In the genomic region with DNA sequence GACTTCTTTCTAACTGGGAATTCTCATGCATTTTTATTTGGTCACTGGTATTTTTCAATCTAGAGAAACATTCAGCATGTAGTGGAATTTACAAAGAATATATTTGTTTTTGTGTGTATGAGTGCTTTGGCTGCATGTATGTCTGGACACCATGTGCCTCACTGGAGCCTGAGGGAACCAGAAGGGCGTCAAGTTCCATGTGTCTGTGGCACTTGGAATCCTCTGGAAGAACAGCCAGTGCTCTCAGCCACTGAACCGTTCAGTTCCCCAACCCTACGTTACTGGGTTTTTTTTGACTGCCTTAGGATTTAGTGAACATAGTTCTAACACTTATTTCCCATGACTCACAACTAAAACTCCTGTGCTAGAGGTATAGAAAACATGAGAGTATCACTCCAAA, we compare ENCODE assay signal across 21 mouse cellular contexts.
A peak's percentile ranks its signal among the peaks of the same experiment; 100 is the strongest.
DNase-seq lines count a peak whose midpoint lies in the region; ATAC-seq and TF ChIP-seq lines count a peak whose summit lies in the region.
"Had no signal": no experiment of that assay in that cellular context is flagged by ENCODE, and none has a peak within 500 bp of the region (broad histone marks: within the 10 kb centered on the region; RNA-seq: fewer than 3 reads in every experiment).

No protein-coding gene starts in this region.

- ATAC-seq in liver, embryonic 15.5 days (ENCODE audit: insufficient read depth), result no peak
- ATAC-seq in intestine, embryonic 15.5 days, result no peak
- ATAC-seq: activated CD4-positive, CD25-positive, alpha-beta regulatory T cell, adult 4 months; forebrain, embryonic 15.5 days; hindbrain, embryonic 16.5 days; Patski had no signal

- H3K4me1 ChIP-seq in embryonic fibroblast, embryonic 13.5 days (ENCODE audit: control insufficient read depth, insufficient read depth, low read length), result peaks cover 21% of the 10 kb centered on the region
- H3K4me1 ChIP-seq in liver, embryonic 15.5 days (replicated peaks), result peaks cover 91% of the 10 kb centered on the region
- H3K4me1 ChIP-seq in intestine, embryonic 15.5 days (replicated peaks), result peaks cover 17% of the 10 kb centered on the region

- H3K4me3 ChIP-seq in gastrocnemius, adult 2 months, result no peak overlapping the region
- H3K4me3 ChIP-seq in embryonic fibroblast, embryonic 13.5 days (ENCODE audit: insufficient read depth, low read length), result no peak overlapping the region
- peak overlapping the region; percentile 39; the same call in 1 of the 2 replicates for H3K4me3 ChIP-seq in liver, embryonic 15.5 days (replicated peaks)
- no peak overlapping the region for H3K4me3 ChIP-seq in intestine, embryonic 15.5 days (replicated peaks)
- H3K4me3 ChIP-seq: embryonic facial prominence, embryonic 12.5 days; forebrain, embryonic 10.5 days; forebrain, embryonic 15.5 days; heart, embryonic 13.5 days; hindbrain, embryonic 12.5 days had no signal

- no peak for TF ChIP-seq CTCF in gastrocnemius, adult 2 months (IDR thresholded peaks at IDR 0.05)
- no peak for TF ChIP-seq CTCF in embryonic fibroblast, embryonic 13.5 days (IDR thresholded peaks at IDR 0.05; ENCODE audit: borderline replicate concordance, insufficient read depth, low read length)

- peaks cover 36% of the 10 kb centered on the region for H3K36me3 ChIP-seq in liver, embryonic 15.5 days (replicated peaks)
- 0 out of 2 replicates have a peak, but pooled peaks cover 3% of the 10 kb centered on the region for H3K36me3 ChIP-seq in intestine, embryonic 15.5 days
- H3K36me3 ChIP-seq: embryonic facial prominence, embryonic 12.5 days; forebrain, embryonic 15.5 days had no signal

- H3K9me3 ChIP-seq in liver, embryonic 15.5 days (replicated peaks), result no peaks in the 10 kb centered on the region
- H3K9me3 ChIP-seq in intestine, embryonic 15.5 days, result no peaks in the 10 kb centered on the region

- H3K4me2 ChIP-seq in liver, embryonic 15.5 days, result peak overlapping the region; percentile 70
- H3K4me2 ChIP-seq in intestine, embryonic 15.5 days (replicated peaks), result no peak overlapping the region
- H3K4me2 ChIP-seq: embryonic facial prominence, embryonic 12.5 days; forebrain, embryonic 15.5 days; heart, embryonic 13.5 days; hindbrain, embryonic 12.5 days had no signal

- DNase-seq in gastrocnemius, adult 2 months, result peak; percentile 17
- DNase-seq in gastrocnemius, postnatal 4 days (ENCODE audit: low spot score in 2 of 2), result no peak
- no peak for DNase-seq in frontal cortex, postnatal 10 days (ENCODE audit: low spot score in 2 of 2)
- DNase-seq in spleen, postnatal 14 days (ENCODE audit: low spot score in 2 of 2), result no peak
- DNase-seq: adrenal gland, postnatal 14 days; cerebellum, adult 11-12 months; cerebellum, adult 9-10 months; cerebellum, postnatal 25 days; gastrocnemius, postnatal 14 days; heart, postnatal 4 days had no signal

- H3K9ac ChIP-seq in liver, embryonic 15.5 days, result peak overlapping the region; percentile 39; the same call in 1 of the 2 replicates
- no peak overlapping the region for H3K9ac ChIP-seq in intestine, embryonic 15.5 days
- H3K9ac ChIP-seq: embryonic facial prominence, embryonic 12.5 days; forebrain, embryonic 15.5 days; heart, embryonic 13.5 days; hindbrain, embryonic 12.5 days had no signal

- no peaks in the 10 kb centered on the region for H3K27me3 ChIP-seq in liver, embryonic 15.5 days
- H3K27me3 ChIP-seq in intestine, embryonic 15.5 days (replicated peaks), result no peaks in the 10 kb centered on the region
- H3K27me3 ChIP-seq: embryonic facial prominence, embryonic 12.5 days; forebrain, embryonic 15.5 days; heart, embryonic 13.5 days; hindbrain, embryonic 12.5 days; Patski had no signal

- WGBS in liver, embryonic 15.5 days (ENCODE audit: insufficient replicate concordance), result 73% methylated on average over 3 of the region's 3 CpGs
- 86% methylated on average over 3 of the region's 3 CpGs for whole genome bisulfite sequencing in intestine, embryonic 15.5 days

- H3K27ac ChIP-seq in gastrocnemius, adult 2 months, result peak overlapping the region; percentile 83
- peak overlapping the region; percentile 3 for H3K27ac ChIP-seq in embryonic fibroblast, embryonic 13.5 days (ENCODE audit: insufficient read depth, low read length)
- peak overlapping the region; percentile 86 for H3K27ac ChIP-seq in liver, embryonic 15.5 days (replicated peaks)
- no peak overlapping the region for H3K27ac ChIP-seq in intestine, embryonic 15.5 days
- H3K27ac ChIP-seq: embryonic facial prominence, embryonic 12.5 days; forebrain, embryonic 10.5 days; forebrain, embryonic 15.5 days; heart, embryonic 13.5 days; hindbrain, embryonic 12.5 days had no signal

- intact Hi-C loops in gastrocnemius, adult 2 months (cut with DNase I), result no loop called here

- no peak for TF ChIP-seq POLR2A in embryonic fibroblast, embryonic 13.5 days (IDR thresholded peaks at IDR 0.05; ENCODE audit: low read depth, low read length)
